Mouse (Mus musculus) kidney, adult 2 months (tissue): ENCODE measurements around the gene Maats1.

Source experiments
- CTCF ChIP-seq: fragments of 200-500 bp; conservative IDR thresholded peaks from 2 replicates; pipeline ENCODE4 v1.5.1; 2011; ENCODE audit warnings: low read depth, mild to moderate bottlenecking, control low read depth, low read length, moderate library complexity, mixed read lengths; ENCODE audit not compliant: insufficient read depth, insufficient read length
- POLR2A ChIP-seq: fragments of 200-500 bp; IDR thresholded peaks from one replicate; pipeline ENCODE4 v1.6.1; 2011; ENCODE audit warnings: low read depth, low read length, control low read depth

DNA sequence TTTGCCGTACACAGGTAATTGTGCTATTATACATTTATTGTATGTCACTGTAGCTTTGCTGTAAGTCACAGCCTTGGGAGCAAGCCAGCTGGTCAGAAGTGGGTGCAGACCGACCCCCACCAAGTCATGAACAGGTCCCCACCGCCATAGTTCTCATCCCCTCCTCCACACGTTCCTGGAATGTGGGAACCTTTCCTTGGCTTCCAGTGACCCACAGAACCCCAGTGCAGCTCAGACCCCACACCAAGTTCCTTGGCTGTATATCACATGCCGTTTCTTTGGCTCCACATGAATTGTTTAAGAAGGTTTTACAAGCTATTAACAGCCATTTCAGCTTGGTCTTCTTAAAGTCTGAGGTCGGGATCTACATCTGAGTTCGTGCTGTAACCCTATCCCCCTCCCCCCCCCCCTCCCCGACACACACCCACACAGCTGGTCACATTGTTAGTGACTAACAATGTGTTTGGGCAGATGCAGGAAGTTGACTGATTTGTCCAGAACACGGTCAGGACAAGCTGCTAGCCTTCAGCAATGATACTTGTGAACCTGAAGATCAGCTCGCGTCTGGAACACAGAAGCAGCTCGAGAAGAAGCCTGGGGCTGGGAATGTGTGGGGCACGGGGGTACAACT lies 93.5 kb downstream of the Maats1 start:
- TF ChIP-seq CTCF: no peak
- TF ChIP-seq POLR2A: no peak
